19 mouse cellular contexts compared by ENCODE assay signal in the genomic region with DNA sequence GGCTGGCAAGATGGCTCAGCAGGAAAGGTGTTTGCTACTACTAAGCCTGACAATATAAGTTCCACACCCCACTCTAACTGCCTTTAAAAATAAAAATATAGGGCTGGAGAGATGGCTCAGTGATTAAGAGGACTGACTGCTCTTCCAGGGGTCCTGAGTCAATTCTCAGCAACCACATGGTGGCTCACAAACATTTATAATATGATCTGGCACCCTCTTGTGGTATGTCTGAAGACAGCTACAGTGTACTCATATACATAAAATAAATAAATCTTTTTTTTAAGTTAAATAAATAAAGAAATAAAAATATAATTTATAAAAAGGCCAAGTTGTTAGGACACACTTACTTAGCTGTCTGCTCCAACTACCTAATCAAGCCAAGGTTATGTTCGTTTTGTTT. TPM values are rescaled to one million over a fixed set of nuclear protein-coding genes. Genes with fewer than 3 reads are reported as not detected.
DNase-seq lines count a peak whose midpoint lies in the region; ATAC-seq and TF ChIP-seq lines count a peak whose summit lies in the region.
"Had no signal": no experiment of that assay in that cellular context is flagged by ENCODE, and none has a peak within 500 bp of the region (broad histone marks: within the 10 kb centered on the region; RNA-seq: fewer than 3 reads in every experiment).

No protein-coding gene starts in this region.

- no peaks in the 10 kb centered on the region for H3K9me3 ChIP-seq in forebrain, postnatal 0 days (ENCODE audit: low read length)
- no peaks in the 10 kb centered on the region for H3K9me3 ChIP-seq in forebrain, embryonic 11.5 days (ENCODE audit: control insufficient read depth, low read length)
- no peaks in the 10 kb centered on the region for H3K9me3 ChIP-seq in liver, postnatal 0 days (ENCODE audit: low read length)
- H3K9me3 ChIP-seq in liver, embryonic 12.5 days (replicated peaks) = no peaks in the 10 kb centered on the region
- no peaks in the 10 kb centered on the region for H3K9me3 ChIP-seq in CH12.LX (replicated peaks; ENCODE audit: low read length)
- H3K9me3 ChIP-seq: embryonic facial prominence, embryonic 13.5 days; forebrain, embryonic 13.5 days; heart, embryonic 13.5 days; midbrain, embryonic 10.5 days had no signal

- in situ Hi-C loops in CH12.LX (cut with MboI; ENCODE audit: low pct_ligation_motif_present, low pct_unique_long_range_greater_than_20kb, low sequenced_read_pairs) = loop anchor here (5.0 kb wide), 3 partner anchors 35 to 75 kb away; a partner anchor contains a TSS

- H3K4me3 ChIP-seq in forebrain, postnatal 0 days (ENCODE audit: low read depth, low read length) = no peak overlapping the region
- no peak overlapping the region for H3K4me3 ChIP-seq in forebrain, embryonic 11.5 days (ENCODE audit: low read depth, low read length)
- H3K4me3 ChIP-seq in liver, postnatal 0 days (ENCODE audit: low read depth, low read length) = no peak overlapping the region
- H3K4me3 ChIP-seq in liver, embryonic 12.5 days = no peak overlapping the region
- no peak overlapping the region for H3K4me3 ChIP-seq in CH12.LX (replicated peaks in 1 of 3; ENCODE audit: low read depth in 2 of 3, low read length in 2 of 3, poor library complexity in 1 of 3)
- H3K4me3 ChIP-seq: embryonic facial prominence, embryonic 13.5 days; forebrain, embryonic 13.5 days; heart, embryonic 13.5 days; midbrain, embryonic 10.5 days had no signal

- dilution Hi-C loops in CH12.LX (cut with MboI; ENCODE audit: extremely low pct_ligation_motif_present, extremely low pct_unique_long_range_greater_than_20kb, low sequenced_read_pairs) = no loop called here

- no peak for ATAC-seq in forebrain, postnatal 0 days
- ATAC-seq in forebrain, embryonic 11.5 days (replicated peaks; ENCODE audit: low FRiP score) = no peak
- no peak for ATAC-seq in liver, postnatal 0 days
- ATAC-seq in liver, embryonic 12.5 days = no peak
- ATAC-seq: forebrain, embryonic 13.5 days had no signal

- no peak overlapping the region for H3K9ac ChIP-seq in forebrain, postnatal 0 days
- no peak overlapping the region for H3K9ac ChIP-seq in forebrain, embryonic 11.5 days (ENCODE audit: low read length)
- H3K9ac ChIP-seq in liver, postnatal 0 days (replicated peaks) = no peak overlapping the region
- no peak overlapping the region for H3K9ac ChIP-seq in liver, embryonic 12.5 days
- H3K9ac ChIP-seq in CH12.LX (ENCODE audit: insufficient read depth, low read depth) = no peak overlapping the region
- H3K9ac ChIP-seq: embryonic facial prominence, embryonic 13.5 days; forebrain, embryonic 13.5 days; heart, embryonic 13.5 days had no signal

- no peak for DNase-seq in forebrain, postnatal 0 days
- DNase-seq in forebrain, embryonic 11.5 days (ENCODE audit: low spot score) = no peak
- DNase-seq in liver, postnatal 0 days = no peak
- peak; percentile 44 for DNase-seq in CH12.LX (ENCODE audit: extremely low read depth)
- peak; percentile 58 for DNase-seq in induced T-regulatory cell, adult 2 months (ENCODE audit: low read depth)
- DNase-seq in gastrocnemius, postnatal 4 days (ENCODE audit: low spot score in 2 of 2) = no peak
- DNase-seq in layer of hippocampus, postnatal 14 days (ENCODE audit: low spot score in 2 of 2) = no peak
- DNase-seq: adrenal gland, postnatal 36 days; cerebellum, postnatal 36 days; kidney, adult 11 months; kidney, postnatal 25 days; lung, postnatal 10 days; thymus, postnatal 25 days had no signal

- no peaks in the 10 kb centered on the region for H3K27me3 ChIP-seq in forebrain, postnatal 0 days (ENCODE audit: insufficient read depth, low read length)
- no peaks in the 10 kb centered on the region for H3K27me3 ChIP-seq in forebrain, embryonic 11.5 days (ENCODE audit: control insufficient read depth, insufficient read depth, low read length)
- H3K27me3 ChIP-seq in liver, postnatal 0 days (ENCODE audit: insufficient read depth, low read length) = no peaks in the 10 kb centered on the region
- H3K27me3 ChIP-seq in liver, embryonic 12.5 days (replicated peaks) = 0 out of 2 replicates have a peak, but pooled peaks cover 4% of the 10 kb centered on the region
- H3K27me3 ChIP-seq in CH12.LX (replicated peaks) = no peaks in the 10 kb centered on the region
- H3K27me3 ChIP-seq: embryonic facial prominence, embryonic 13.5 days; forebrain, embryonic 13.5 days; heart, embryonic 13.5 days had no signal

- WGBS in forebrain, postnatal 0 days = 65% methylated on average over 1 of the region's 1 CpGs
- WGBS in forebrain, embryonic 11.5 days = 53% methylated on average over 1 of the region's 1 CpGs
- WGBS in liver, postnatal 0 days (ENCODE audit: insufficient replicate concordance) = 59% methylated on average over 1 of the region's 1 CpGs
- WGBS in liver, embryonic 12.5 days (ENCODE audit: insufficient replicate concordance) = 33% methylated on average over 1 of the region's 1 CpGs

- H3K79me2 ChIP-seq in CH12.LX (replicated peaks; ENCODE audit: control insufficient read depth, extremely low read depth, insufficient read depth, poor library complexity, severe bottlenecking) = no peaks in the 10 kb centered on the region

- no peak for TF ChIP-seq POLR2A in CH12.LX (IDR thresholded peaks at IDR 0.05; ENCODE audit: low read depth, low read length)

- H3K36me3 ChIP-seq in forebrain, postnatal 0 days (ENCODE audit: insufficient read depth) = no peaks in the 10 kb centered on the region
- H3K36me3 ChIP-seq in forebrain, embryonic 11.5 days (ENCODE audit: control insufficient read depth, insufficient read depth, low read length) = no peaks in the 10 kb centered on the region
- H3K36me3 ChIP-seq in liver, postnatal 0 days (replicated peaks; ENCODE audit: insufficient read depth, low read length) = no peaks in the 10 kb centered on the region
- no peaks in the 10 kb centered on the region for H3K36me3 ChIP-seq in liver, embryonic 12.5 days
- no peaks in the 10 kb centered on the region for H3K36me3 ChIP-seq in CH12.LX (replicated peaks in 1 of 2; ENCODE audit: control insufficient read depth in 1 of 2, insufficient read depth in 1 of 2, low read length in 1 of 2)
- H3K36me3 ChIP-seq: embryonic facial prominence, embryonic 13.5 days; heart, embryonic 13.5 days; midbrain, embryonic 10.5 days had no signal

- no peak overlapping the region for H3K27ac ChIP-seq in forebrain, postnatal 0 days (ENCODE audit: low read depth, low read length)
- H3K27ac ChIP-seq in forebrain, embryonic 11.5 days (ENCODE audit: low read depth, low read length) = no peak overlapping the region
- H3K27ac ChIP-seq in liver, postnatal 0 days (ENCODE audit: low read depth) = no peak overlapping the region
- H3K27ac ChIP-seq in liver, embryonic 12.5 days = no peak overlapping the region
- no peak overlapping the region for H3K27ac ChIP-seq in CH12.LX (ENCODE audit: insufficient read depth, low read depth)
- H3K27ac ChIP-seq: embryonic facial prominence, embryonic 13.5 days; forebrain, embryonic 13.5 days; heart, embryonic 13.5 days; midbrain, embryonic 10.5 days had no signal

- peak; percentile 30 for TF ChIP-seq RAD21 in CH12.LX (IDR thresholded peaks at IDR 0.05; ENCODE audit: low read depth, low read length)

- peak; percentile 27 for TF ChIP-seq CTCF in forebrain, postnatal 0 days (IDR thresholded peaks at IDR 0.05; ENCODE audit: low read depth)
- peak; percentile 32; the same call in 1 of the 2 replicates for TF ChIP-seq CTCF in liver, postnatal 0 days (IDR thresholded peaks at IDR 0.05; ENCODE audit: low read depth)
- peak; percentile 3 to 76; a peak in 2 of 4 replicates for TF ChIP-seq CTCF in CH12.LX (conservative IDR thresholded peaks at IDR 0.05 in 1 of 2, IDR thresholded peaks at IDR 0.05 in 1 of 2; ENCODE audit: low read depth in 2 of 2, low read length in 2 of 2)

- no peak overlapping the region for H3K4me2 ChIP-seq in forebrain, postnatal 0 days (ENCODE audit: low read depth)
- H3K4me2 ChIP-seq in forebrain, embryonic 11.5 days (ENCODE audit: low read depth, low read length, severe bottlenecking) = no peak overlapping the region
- H3K4me2 ChIP-seq in liver, postnatal 0 days (ENCODE audit: low read depth, low read length) = no peak overlapping the region
- H3K4me2 ChIP-seq in liver, embryonic 12.5 days = no peak overlapping the region
- no peak overlapping the region for H3K4me2 ChIP-seq in CH12.LX (ENCODE audit: insufficient read depth, low read depth, poor library complexity, severe bottlenecking)
- H3K4me2 ChIP-seq: embryonic facial prominence, embryonic 13.5 days; forebrain, embryonic 13.5 days; heart, embryonic 13.5 days had no signal

- TF ChIP-seq EP300 in liver, postnatal 0 days (IDR thresholded peaks at IDR 0.05; ENCODE audit: low read depth) = no peak
- no peak for TF ChIP-seq EP300 in CH12.LX (IDR thresholded peaks at IDR 0.05; ENCODE audit: low read length)

- H3K4me1 ChIP-seq in forebrain, postnatal 0 days (ENCODE audit: insufficient read depth) = no peaks in the 10 kb centered on the region
- H3K4me1 ChIP-seq in forebrain, embryonic 11.5 days (replicated peaks; ENCODE audit: control insufficient read depth, insufficient read depth, low read length) = no peaks in the 10 kb centered on the region
- peaks cover 7% of the 10 kb centered on the region for H3K4me1 ChIP-seq in liver, postnatal 0 days (ENCODE audit: insufficient read depth)
- peaks cover 5% of the 10 kb centered on the region; the same call in 1 of the 2 replicates for H3K4me1 ChIP-seq in liver, embryonic 12.5 days
- peaks cover 20 to 28% of the 10 kb centered on the region in 2 experiments for H3K4me1 ChIP-seq in CH12.LX (ENCODE audit: control insufficient read depth in 1 of 2, insufficient read depth in 2 of 2)
- H3K4me1 ChIP-seq: embryonic facial prominence, embryonic 13.5 days; forebrain, embryonic 13.5 days; heart, embryonic 13.5 days had no signal

RNA-seq across cellular contexts. Expression of a gene that starts 26.1 kb away (rescaled TPM):
- total RNA-seq in forebrain, postnatal 0 days (2014; rRNA removed) = 27.2 and 42.8 TPM in 2 replicates
- 65.9 and 70.6 TPM in 2 replicates for polyA plus RNA-seq in forebrain, postnatal 0 days (2015; fragmentation: Nextera tagmentation; extraction: Ambion mirVana)
- polyA plus RNA-seq in forebrain, embryonic 11.5 days (2014; fragmentation: Nextera tagmentation; extraction: Ambion mirVana) = 38.3 and 40.0 TPM in 2 replicates
- 7.3 and 7.7 TPM in 2 replicates for polyA plus RNA-seq in liver, postnatal 0 days (2015; fragmentation: Nextera tagmentation; extraction: Ambion mirVana)
- 13.7 and 14.3 TPM in 2 replicates for polyA plus RNA-seq in liver, embryonic 12.5 days (2016; fragmentation: Nextera tagmentation; extraction: Ambion mirVana)
- total RNA-seq in CH12.LX (2012; rRNA removed) (14.9 and 17.3 TPM in 2 replicates), CH12.LX (2014; rRNA removed) (2.5 and 3.1 TPM in 2 replicates)
- polyA plus RNA-seq in CH12.LX (2012; ENCODE audit: insufficient read length, low read depth) = 19.6 and 21.6 TPM in 2 replicates
- total RNA-seq in gastrocnemius, postnatal 4 days (2021) = 10 to 100 TPM; 25.3 to 29.8 TPM
- total RNA-seq in layer of hippocampus, postnatal 14 days (2021) = 10 to 100 TPM; 59.5 to 62.0 TPM

RNA-seq across cellular contexts. Expression of a gene that starts 30.0 kb away (rescaled TPM):
- total RNA-seq in forebrain, postnatal 0 days (2014; rRNA removed) = 16.8 and 26.4 TPM in 2 replicates
- 37.4 and 41.2 TPM in 2 replicates for polyA plus RNA-seq in forebrain, postnatal 0 days (2015; fragmentation: Nextera tagmentation; extraction: Ambion mirVana)
- 27.3 and 29.2 TPM in 2 replicates for polyA plus RNA-seq in forebrain, embryonic 11.5 days (2014; fragmentation: Nextera tagmentation; extraction: Ambion mirVana)
- polyA plus RNA-seq in liver, postnatal 0 days (2015; fragmentation: Nextera tagmentation; extraction: Ambion mirVana) = 24.1 and 29.0 TPM in 2 replicates
- 19.1 and 20.0 TPM in 2 replicates for polyA plus RNA-seq in liver, embryonic 12.5 days (2016; fragmentation: Nextera tagmentation; extraction: Ambion mirVana)
- total RNA-seq in CH12.LX (2012; rRNA removed) = 14.6 and 23.7 TPM in 2 replicates
- 40.0 and 52.3 TPM in 2 replicates for total RNA-seq in CH12.LX (2014; rRNA removed)
- polyA plus RNA-seq in CH12.LX (2012; ENCODE audit: insufficient read length, low read depth) = 10.5 and 11.1 TPM in 2 replicates
- total RNA-seq in gastrocnemius, postnatal 4 days (2021) = 1 to 10 TPM; 7.5 to 9.5 TPM
- total RNA-seq in layer of hippocampus, postnatal 14 days (2021) = 1 to 10 TPM; 5.9 to 6.4 TPM

RNA-seq across cellular contexts. Expression of a gene that starts 37.1 kb away (rescaled TPM):
- 0.62 TPM in 1 of 2 replicates, not detected in the other for total RNA-seq in forebrain, postnatal 0 days (2014; rRNA removed)
- 0.64 and 0.79 TPM in 2 replicates for polyA plus RNA-seq in forebrain, postnatal 0 days (2015; fragmentation: Nextera tagmentation; extraction: Ambion mirVana)
- polyA plus RNA-seq in forebrain, embryonic 11.5 days (2014; fragmentation: Nextera tagmentation; extraction: Ambion mirVana) = 0.52 and 0.76 TPM in 2 replicates
- polyA plus RNA-seq in liver, postnatal 0 days (2015; fragmentation: Nextera tagmentation; extraction: Ambion mirVana) = 0.11 and 0.28 TPM in 2 replicates
- 0.20 and 0.31 TPM in 2 replicates for polyA plus RNA-seq in liver, embryonic 12.5 days (2016; fragmentation: Nextera tagmentation; extraction: Ambion mirVana)
- total RNA-seq in CH12.LX (2012; rRNA removed) = 0.29 and 0.30 TPM in 2 replicates
- 0.34 TPM in 1 of 2 replicates, not detected in the other for total RNA-seq in CH12.LX (2014; rRNA removed)
- polyA plus RNA-seq in CH12.LX (2012; ENCODE audit: insufficient read length, low read depth) = 0.23 TPM in 1 of 2 replicates, not detected in the other
- total RNA-seq in gastrocnemius, postnatal 4 days (2021) = under 1 TPM in 1 of 2 experiments, not detected in 1; 0.31 TPM
- total RNA-seq in layer of hippocampus, postnatal 14 days (2021) = under 1 TPM in 1 of 2 experiments, not detected in 1; 0.43 TPM
- total RNA-seq: adrenal gland, postnatal 36 days; gastrocnemius, adult 8-10 months had no signal
- polyA plus RNA-seq: heart, embryonic 13.5 days had no signal

Comparison
In these comparisons a context has a peak if more than half of its experiments do, and no peak if none do; other contexts are left out.
1. DNase-seq: peak in CH12.LX (single experiment) and induced T-regulatory cell, adult 2 months (single experiment); none in forebrain, postnatal 0 days (single experiment), forebrain, embryonic 11.5 days (single experiment), liver, postnatal 0 days (single experiment), gastrocnemius, postnatal 4 days (0 of 2) and layer of hippocampus, postnatal 14 days (0 of 2).
2. Peak in every context shown above with its lines, with median percentiles within 50 percentile points of each other: CTCF ChIP-seq.